Mouse (Mus musculus): ENCODE results near the gene F11r. TPM values are rescaled to one million over a fixed set of nuclear protein-coding genes. Genes with fewer than 3 reads are reported as not detected.

Gene F11r
- polyA plus RNA-seq, 1 experiment = 28.6 TPM

DNA sequence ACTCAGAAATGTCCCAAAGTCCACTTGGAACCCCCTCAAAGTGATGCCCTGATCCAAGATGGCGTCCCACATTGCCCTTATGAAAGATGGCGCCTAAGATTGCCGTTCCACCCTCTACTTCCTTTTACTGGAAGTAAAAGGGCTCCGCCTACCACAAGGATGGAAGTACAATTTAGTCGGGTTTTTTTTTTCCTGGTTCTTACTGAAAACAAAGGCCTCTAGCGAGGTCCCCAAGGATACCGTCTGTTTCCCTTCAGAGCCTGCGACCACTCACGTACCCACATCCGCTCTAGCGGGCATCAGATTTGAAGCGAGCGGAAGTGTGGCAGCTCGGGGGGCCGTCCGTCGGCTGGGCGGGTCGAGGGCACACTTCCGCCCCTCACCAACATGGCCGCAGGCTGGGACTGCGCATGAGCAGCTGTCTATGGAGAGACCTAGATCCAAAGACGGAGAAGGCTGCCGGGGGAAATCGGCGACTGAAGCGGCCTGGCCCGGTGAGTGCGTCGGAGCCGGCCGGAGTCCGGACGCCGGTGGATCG, 26.3 kb upstream of the F11r start, which contains the start of gene Usf1:
Gene Usf1 (plus strand): TSS at position 367 of the 538 bp plus-strand sequence.
- peak within 1 kb of the TSS; percentile 78 for H3K4me3 ChIP-seq (ENCODE audit: control insufficient read depth, low read depth, low read length)
- peak within 1 kb of the TSS; percentile 93 for H3K27ac ChIP-seq (ENCODE audit: control insufficient read depth, insufficient read depth, low read depth, low read length)
- peaks cover 16% of the 10 kb centered on the region for H3K4me1 ChIP-seq (ENCODE audit: control insufficient read depth, insufficient read depth, low read length)
- no peaks in the 10 kb centered on the region for H3K36me3 ChIP-seq (ENCODE audit: control insufficient read depth, insufficient read depth, low read length)
- H3K27me3 ChIP-seq (ENCODE audit: control insufficient read depth, insufficient read depth, low read length) = no peaks in the 10 kb centered on the region
- TF ChIP-seq CTCF (IDR thresholded peaks at IDR 0.05; ENCODE audit: control insufficient read depth, insufficient read depth, insufficient replicate concordance, low read depth, low read length) (no peak), POLR2A (IDR thresholded peaks at IDR 0.05; ENCODE audit: control insufficient read depth, low read depth, low read length) (peak; percentile 86)

DNA sequence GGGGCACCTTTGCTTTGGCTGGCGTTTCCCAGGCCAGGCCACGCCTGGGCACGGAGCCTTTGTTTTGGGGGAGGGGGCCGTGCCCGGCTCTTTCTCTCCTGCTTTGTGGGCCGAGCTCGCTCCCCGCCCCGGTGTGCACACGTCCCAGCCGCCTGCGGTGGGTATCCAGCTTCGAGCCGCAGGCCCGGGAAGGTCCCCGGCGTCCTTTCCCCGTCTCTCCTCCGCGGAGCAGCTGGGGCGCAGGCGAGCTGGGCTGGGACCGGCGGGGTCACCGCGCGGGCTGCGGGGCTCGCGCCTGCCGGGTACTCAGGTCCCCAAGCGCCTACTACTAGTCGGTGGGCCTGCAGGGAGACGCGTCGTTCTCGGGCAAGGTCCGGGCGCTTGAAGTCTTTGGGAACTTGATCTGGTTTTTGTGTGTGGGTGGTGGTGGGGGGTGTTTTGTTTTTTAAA, 25.8 kb upstream of the F11r start:
- no peak for TF ChIP-seq CTCF (IDR thresholded peaks at IDR 0.05; ENCODE audit: control insufficient read depth, insufficient read depth, insufficient replicate concordance, low read depth, low read length)
- no peak for TF ChIP-seq POLR2A (IDR thresholded peaks at IDR 0.05; ENCODE audit: control insufficient read depth, low read depth, low read length)
- Histone ChIP-seq H3K27me3 (ENCODE audit: control insufficient read depth, insufficient read depth, low read length) (no peaks in the 10 kb centered on the region), H3K4me3 (ENCODE audit: control insufficient read depth, low read depth, low read length) (peak overlapping the region; percentile 78), H3K27ac (ENCODE audit: control insufficient read depth, insufficient read depth, low read depth, low read length) (peak overlapping the region; percentile 25), H3K4me1 (ENCODE audit: control insufficient read depth, insufficient read depth, low read length) (peaks cover 16% of the 10 kb centered on the region), H3K36me3 (ENCODE audit: control insufficient read depth, insufficient read depth, low read length) (no peaks in the 10 kb centered on the region)

DNA sequence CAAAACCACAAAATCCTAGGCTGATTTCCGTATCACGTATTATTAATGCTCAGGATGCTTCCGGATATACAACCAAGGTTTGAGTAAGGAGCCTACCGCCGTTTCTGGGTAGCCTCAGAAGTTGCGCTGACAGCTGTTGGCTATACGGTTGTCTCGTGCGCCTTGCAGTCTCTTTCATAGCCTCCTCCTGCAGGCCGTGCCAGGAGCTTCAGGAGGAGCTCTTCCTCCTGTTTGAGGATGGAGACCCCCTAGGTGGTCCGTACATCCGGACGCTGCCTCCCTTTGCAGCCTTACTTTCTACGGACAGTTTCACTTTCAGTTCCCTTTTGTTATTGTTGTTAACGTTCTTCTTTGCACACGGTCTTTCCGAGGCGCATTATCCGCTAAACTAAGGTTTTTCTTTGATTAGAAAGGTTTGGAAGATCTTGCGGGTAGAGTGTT, 25.3 kb upstream of the F11r start:
- no peaks in the 10 kb centered on the region for H3K27me3 ChIP-seq (ENCODE audit: control insufficient read depth, insufficient read depth, low read length)
- TF ChIP-seq POLR2A (IDR thresholded peaks at IDR 0.05; ENCODE audit: control insufficient read depth, low read depth, low read length) (no peak), CTCF (IDR thresholded peaks at IDR 0.05; ENCODE audit: control insufficient read depth, insufficient read depth, insufficient replicate concordance, low read depth, low read length) (no peak)

DNA sequence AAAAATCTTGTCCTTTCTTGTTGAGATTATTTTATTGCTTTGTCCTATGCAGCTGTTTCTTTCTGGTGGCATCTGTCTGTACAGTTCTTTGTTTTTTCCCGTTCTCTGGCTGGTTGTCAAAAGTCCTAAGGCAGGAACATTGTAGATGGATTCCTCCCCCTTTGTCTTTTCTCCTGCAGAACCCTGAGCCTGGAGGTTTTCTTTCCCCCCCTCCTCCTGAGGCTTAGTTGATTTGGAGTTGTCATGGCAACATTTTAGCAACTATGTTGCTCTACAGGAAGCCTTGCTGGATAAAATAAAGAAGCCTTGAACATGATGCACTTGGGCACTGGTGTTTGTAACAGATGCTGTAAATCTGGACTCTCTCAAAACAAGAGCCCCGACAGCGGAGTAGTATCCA, 24.9 kb upstream of the F11r start:
- Histone ChIP-seq H3K4me3 (ENCODE audit: control insufficient read depth, low read depth, low read length) (peak overlapping the region; percentile 78; the same call in 1 of the 2 replicates), H3K36me3 (ENCODE audit: control insufficient read depth, insufficient read depth, low read length) (no peaks in the 10 kb centered on the region), H3K27me3 (ENCODE audit: control insufficient read depth, insufficient read depth, low read length) (no peaks in the 10 kb centered on the region), H3K4me1 (ENCODE audit: control insufficient read depth, insufficient read depth, low read length) (peaks cover 16% of the 10 kb centered on the region), H3K27ac (ENCODE audit: control insufficient read depth, insufficient read depth, low read depth, low read length) (peak overlapping the region; percentile 25)
- TF ChIP-seq POLR2A (IDR thresholded peaks at IDR 0.05; ENCODE audit: control insufficient read depth, low read depth, low read length) (no peak), CTCF (IDR thresholded peaks at IDR 0.05; ENCODE audit: control insufficient read depth, insufficient read depth, insufficient replicate concordance, low read depth, low read length) (no peak)

More for the DNA sequence above, 25.3 kb upstream of the F11r start:
- Histone ChIP-seq H3K4me1 (ENCODE audit: control insufficient read depth, insufficient read depth, low read length) (peaks cover 16% of the 10 kb centered on the region), H3K4me3 (ENCODE audit: control insufficient read depth, low read depth, low read length) (peak overlapping the region; percentile 78), H3K36me3 (ENCODE audit: control insufficient read depth, insufficient read depth, low read length) (no peaks in the 10 kb centered on the region), H3K27ac (ENCODE audit: control insufficient read depth, insufficient read depth, low read depth, low read length) (peak overlapping the region; percentile 25)

DNA sequence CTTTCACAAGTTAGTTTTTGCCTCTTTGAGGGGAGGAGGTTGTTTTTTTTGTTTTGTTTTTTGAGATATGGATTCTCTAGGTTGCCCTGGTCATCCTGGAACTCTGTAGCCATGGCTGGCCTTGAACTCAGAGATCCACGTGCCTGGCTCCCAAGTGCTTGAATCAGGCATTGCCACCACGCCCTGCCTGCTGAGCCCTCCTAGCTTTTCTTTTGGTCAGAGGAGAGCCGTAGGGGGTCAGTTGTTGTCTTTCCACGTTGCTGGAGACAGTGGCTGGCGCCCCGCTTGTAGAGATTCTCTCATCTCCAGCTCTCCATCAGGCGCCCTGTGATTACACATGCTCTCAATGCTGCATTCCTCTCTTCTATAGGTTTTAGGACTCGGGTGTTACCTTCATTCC, 23.7 kb upstream of the F11r start:
- TF ChIP-seq POLR2A (IDR thresholded peaks at IDR 0.05; ENCODE audit: control insufficient read depth, low read depth, low read length) (no peak), CTCF (IDR thresholded peaks at IDR 0.05; ENCODE audit: control insufficient read depth, insufficient read depth, insufficient replicate concordance, low read depth, low read length) (no peak)
- no peaks in the 10 kb centered on the region for H3K36me3 ChIP-seq (ENCODE audit: control insufficient read depth, insufficient read depth, low read length)
- peaks cover 16% of the 10 kb centered on the region for H3K4me1 ChIP-seq (ENCODE audit: control insufficient read depth, insufficient read depth, low read length)
- no peak overlapping the region for H3K4me3 ChIP-seq (ENCODE audit: control insufficient read depth, low read depth, low read length)
- no peak overlapping the region; the same call in 1 of the 2 replicates for H3K27ac ChIP-seq (ENCODE audit: control insufficient read depth, insufficient read depth, low read depth, low read length)
- H3K27me3 ChIP-seq (ENCODE audit: control insufficient read depth, insufficient read depth, low read length) = no peaks in the 10 kb centered on the region

DNA sequence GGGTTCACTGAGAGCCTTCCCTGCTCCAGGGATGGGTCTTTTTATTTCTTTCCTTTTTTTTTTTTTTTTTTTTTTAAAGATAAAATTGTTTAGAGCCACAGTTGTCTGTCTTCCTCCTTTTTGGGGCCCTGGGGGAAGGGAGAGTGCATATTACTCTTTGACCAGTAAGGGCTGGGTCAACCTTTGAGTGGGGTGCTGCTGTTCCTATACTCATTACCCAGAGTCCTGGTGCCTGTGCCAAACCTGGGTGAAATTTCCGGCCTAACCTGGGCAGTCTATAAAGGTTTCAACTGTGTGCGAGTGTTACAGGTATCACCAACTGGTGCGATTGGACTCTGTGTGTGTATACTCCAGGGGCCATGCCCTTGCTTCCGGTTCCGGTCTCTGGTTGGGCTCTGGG, 18.7 kb upstream of the F11r start, which contains the start of gene Tstd1:
Gene Tstd1 (plus strand): TSS at position 213 of the 400 bp plus-strand sequence.
- Histone ChIP-seq H3K36me3 (ENCODE audit: control insufficient read depth, insufficient read depth, low read length) (no peaks in the 10 kb centered on the region), H3K27me3 (ENCODE audit: control insufficient read depth, insufficient read depth, low read length) (no peaks in the 10 kb centered on the region), H3K4me1 (ENCODE audit: control insufficient read depth, insufficient read depth, low read length) (peaks cover 6% of the 10 kb centered on the region), H3K4me3 (ENCODE audit: control insufficient read depth, low read depth, low read length) (no peak within 1 kb of the TSS), H3K27ac (ENCODE audit: control insufficient read depth, insufficient read depth, low read depth, low read length) (no peak within 1 kb of the TSS)
- TF ChIP-seq CTCF (IDR thresholded peaks at IDR 0.05; ENCODE audit: control insufficient read depth, insufficient read depth, insufficient replicate concordance, low read depth, low read length) (no peak), POLR2A (IDR thresholded peaks at IDR 0.05; ENCODE audit: control insufficient read depth, low read depth, low read length) (no peak)

DNA sequence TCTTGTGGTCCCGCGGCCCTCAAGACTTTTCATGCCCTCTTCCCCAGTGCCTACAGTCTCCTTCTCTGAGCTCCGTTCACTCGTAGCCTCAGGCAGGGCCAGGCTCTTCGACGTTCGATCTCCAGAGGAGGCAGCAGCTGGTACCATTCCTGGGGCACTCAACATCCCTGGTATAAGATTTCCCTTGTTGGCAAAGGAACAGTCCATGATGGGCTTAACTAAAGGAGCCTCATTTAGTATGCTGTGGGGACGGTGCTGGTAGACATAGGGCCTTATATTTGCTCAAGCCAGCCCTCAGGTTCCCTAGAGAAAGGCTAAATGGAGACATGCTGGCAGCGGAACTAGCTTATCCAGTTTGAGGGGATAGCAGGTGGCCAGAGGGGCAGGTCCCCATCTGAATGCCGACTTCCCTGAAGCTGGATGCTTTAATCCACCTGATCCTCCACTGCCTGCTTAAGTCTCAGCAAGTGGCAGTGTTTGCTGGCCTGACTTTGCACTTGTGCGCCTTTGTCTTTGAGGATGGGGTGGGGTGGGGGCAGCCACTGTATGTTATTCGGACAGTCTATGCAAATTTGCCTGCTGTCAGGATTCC, 17.9 kb upstream of the F11r start:
- no peak overlapping the region for H3K27ac ChIP-seq (ENCODE audit: control insufficient read depth, insufficient read depth, low read depth, low read length)
- no peak overlapping the region for H3K4me3 ChIP-seq (ENCODE audit: control insufficient read depth, low read depth, low read length)
- no peaks in the 10 kb centered on the region for H3K27me3 ChIP-seq (ENCODE audit: control insufficient read depth, insufficient read depth, low read length)
- no peak for TF ChIP-seq POLR2A (IDR thresholded peaks at IDR 0.05; ENCODE audit: control insufficient read depth, low read depth, low read length)
- no peak for TF ChIP-seq CTCF (IDR thresholded peaks at IDR 0.05; ENCODE audit: control insufficient read depth, insufficient read depth, insufficient replicate concordance, low read depth, low read length)
- H3K36me3 ChIP-seq (ENCODE audit: control insufficient read depth, insufficient read depth, low read length) = no peaks in the 10 kb centered on the region
- H3K4me1 ChIP-seq (ENCODE audit: control insufficient read depth, insufficient read depth, low read length) = peaks cover under 1% of the 10 kb centered on the region; the same call in 1 of the 2 replicates

Data from testis, adult 2 months (tissue).